Mouse (Mus musculus): Measurements from ENCODE around the gene Nos3.
A peak's percentile ranks its signal among the peaks of the same experiment; 100 is the strongest.

Gene Nos3

GRCm38 (mm10) chr5:24379501-24379900 lies 14.9 kb downstream of the Nos3 start:
- DNase-seq, result no peak

- no peak for DNase-seq
Observed at GRCm38 (mm10) chr5:24380499-24380898, 15.9 kb downstream of the Nos3 start.

- DNase-seq, result no peak
Observed at GRCm38 (mm10) chr5:24381486-24381885, 16.9 kb downstream of the Nos3 start.

- DNase-seq, result no peak
Observed at GRCm38 (mm10) chr5:24381988-24382387, 17.4 kb downstream of the Nos3 start.

- peak; percentile 97 for DNase-seq
Observed at GRCm38 (mm10) chr5:24383026-24383859, 18.6 kb downstream of the Nos3 start.

GRCm38 (mm10) chr5:24384407-24384806 lies 19.8 kb downstream of the Nos3 start:
- peak; percentile 49 for DNase-seq

- DNase-seq, result no peak
Observed at GRCm38 (mm10) chr5:24385374-24385773, 20.8 kb downstream of the Nos3 start.

- DNase-seq, result no peak
Observed at GRCm38 (mm10) chr5:24385887-24386550, 21.4 kb downstream of the Nos3 start.

GRCm38 (mm10) chr5:24387264-24388241 lies 22.9 kb downstream of the Nos3 start:
- peak; percentile 56 for DNase-seq

- no peak for DNase-seq
Observed at GRCm38 (mm10) chr5:24388246-24388915, 23.8 kb downstream of the Nos3 start.

- DNase-seq, result peak; percentile 53
Observed at GRCm38 (mm10) chr5:24389011-24389657, 24.5 kb downstream of the Nos3 start.

GRCm38 (mm10) chr5:24389658-24390020 lies 25.0 kb downstream of the Nos3 start:
- DNase-seq, result no peak

GRCm38 (mm10) chr5:24391864-24392263 lies 27.3 kb downstream of the Nos3 start, which contains the start of gene Atg9b:
Gene Atg9b, minus strand, starts transcription at chr5:24392143.
- no peak for DNase-seq

GRCm38 (mm10) chr5:24392724-24393123 lies 28.1 kb downstream of the Nos3 start:
- no peak for DNase-seq

- peak; percentile 94 for DNase-seq
Observed at GRCm38 (mm10) chr5:24393392-24393997, 28.9 kb downstream of the Nos3 start, which contains the start of gene Abcb8. Gene Abcb8, plus strand, starts transcription at chr5:24393663.

- peak; percentile 97 for DNase-seq
Observed at GRCm38 (mm10) chr5:24394165-24394894, 29.7 kb downstream of the Nos3 start.

- peak; percentile 23 for DNase-seq
Observed at GRCm38 (mm10) chr5:24396254-24396653, 31.6 kb downstream of the Nos3 start.

- DNase-seq, result no peak
Observed at GRCm38 (mm10) chr5:24399686-24400085, 35.1 kb downstream of the Nos3 start.

- no peak for DNase-seq
Observed at GRCm38 (mm10) chr5:24400362-24400761, 35.8 kb downstream of the Nos3 start.

GRCm38 (mm10) chr5:24400911-24401605 lies 36.4 kb downstream of the Nos3 start:
- DNase-seq, result no peak
